Mouse (Mus musculus): ENCODE data around the gene Hoxd12. TPM values are rescaled to one million over a fixed set of nuclear protein-coding genes. Genes with fewer than 3 reads are reported as not detected.
A peak's percentile ranks its signal among the peaks of the same experiment; 100 is the strongest.

Gene Hoxd12
- total RNA-seq, 1 experiment from 2014 or later: not detected

- DNase-seq: no peak
These were observed 8.0 kb downstream of the Hoxd12 start for GRCm38 (mm10) chr2:74682796-74683195.

GRCm38 (mm10) chr2:74683471-74683951 lies 8.7 kb downstream of the Hoxd12 start:
- no peak for DNase-seq

- DNase-seq: no peak
These were observed 9.3 kb downstream of the Hoxd12 start for GRCm38 (mm10) chr2:74684106-74684505.

GRCm38 (mm10) chr2:74685059-74685603 lies 10.3 kb downstream of the Hoxd12 start:
- DNase-seq: no peak

- peak; percentile 69 for DNase-seq
These were observed 11.6 kb downstream of the Hoxd12 start for GRCm38 (mm10) chr2:74686301-74686987.

- DNase-seq: no peak
These were observed 12.3 kb downstream of the Hoxd12 start for GRCm38 (mm10) chr2:74686988-74687697.

GRCm38 (mm10) chr2:74687698-74688555 lies 13.1 kb downstream of the Hoxd12 start:
- no peak for DNase-seq

- no peak for DNase-seq
These were observed 14.2 kb downstream of the Hoxd12 start for GRCm38 (mm10) chr2:74688795-74689573.

- no peak for DNase-seq
These were observed 14.9 kb downstream of the Hoxd12 start for GRCm38 (mm10) chr2:74689574-74690337.

- no peak for DNase-seq
These were observed 15.5 kb downstream of the Hoxd12 start for GRCm38 (mm10) chr2:74690338-74690716.

GRCm38 (mm10) chr2:74691022-74691951 lies 16.5 kb downstream of the Hoxd12 start, which contains the start of gene Hoxd10:
TSS of gene Hoxd10 (plus strand) at chr2:74691924.
- DNase-seq: peak; percentile 61

- DNase-seq: no peak
These were observed 17.4 kb downstream of the Hoxd12 start for GRCm38 (mm10) chr2:74691995-74692807.

GRCm38 (mm10) chr2:74692808-74693431 lies 18.1 kb downstream of the Hoxd12 start:
- no peak for DNase-seq

GRCm38 (mm10) chr2:74693432-74693827 lies 18.6 kb downstream of the Hoxd12 start:
- DNase-seq: no peak

GRCm38 (mm10) chr2:74694066-74694465 lies 19.3 kb downstream of the Hoxd12 start:
- DNase-seq: no peak

- no peak for DNase-seq
These were observed 20.6 kb downstream of the Hoxd12 start for GRCm38 (mm10) chr2:74695383-74695782.

GRCm38 (mm10) chr2:74695813-74696430 lies 21.1 kb downstream of the Hoxd12 start:
- DNase-seq: no peak
